Mouse (Mus musculus) retina, adult 2 months (tissue): ENCODE results near the gene Ptprn2.

Experiments used
- DNase-seq: peaks from one replicate; pipeline ENCODE4 v3.0.0-alpha.2; 2012; ENCODE audit warnings: low read depth, low spot score

Ptprn2 gene

GRCm38 (mm10) chr12:117255776-117256342, 770.3 kb downstream of the Ptprn2 start:
- DNase-seq: no peak

GRCm38 (mm10) chr12:117256849-117257204, 771.3 kb downstream of the Ptprn2 start:
- no peak for DNase-seq

GRCm38 (mm10) chr12:117257205-117257920, 771.8 kb downstream of the Ptprn2 start:
- no peak for DNase-seq

GRCm38 (mm10) chr12:117257921-117258497, 772.5 kb downstream of the Ptprn2 start:
- DNase-seq: no peak

- DNase-seq: no peak
Measured at GRCm38 (mm10) chr12:117260391-117261164, 775.1 kb downstream of the Ptprn2 start.

- DNase-seq: no peak
Measured at GRCm38 (mm10) chr12:117261165-117261440, 775.6 kb downstream of the Ptprn2 start.

- DNase-seq: no peak
Measured at GRCm38 (mm10) chr12:117262003-117262402, 776.5 kb downstream of the Ptprn2 start.

GRCm38 (mm10) chr12:117263081-117263480, 777.6 kb downstream of the Ptprn2 start:
- DNase-seq: no peak

- no peak for DNase-seq
Measured at GRCm38 (mm10) chr12:117265211-117265610, 779.7 kb downstream of the Ptprn2 start.

- DNase-seq: no peak
Measured at GRCm38 (mm10) chr12:117268543-117269172, 783.1 kb downstream of the Ptprn2 start.

- no peak for DNase-seq
Measured at GRCm38 (mm10) chr12:117269310-117269709, 783.8 kb downstream of the Ptprn2 start.

- DNase-seq: no peak
Measured at GRCm38 (mm10) chr12:117270199-117270598, 784.7 kb downstream of the Ptprn2 start.

- no peak for DNase-seq
Measured at GRCm38 (mm10) chr12:117273166-117273565, 787.6 kb downstream of the Ptprn2 start.

GRCm38 (mm10) chr12:117274576-117274975, 789.1 kb downstream of the Ptprn2 start:
- no peak for DNase-seq

GRCm38 (mm10) chr12:117280790-117281189, 795.3 kb downstream of the Ptprn2 start:
- no peak for DNase-seq

- no peak for DNase-seq
Measured at GRCm38 (mm10) chr12:117282659-117283058, 797.1 kb downstream of the Ptprn2 start.

GRCm38 (mm10) chr12:117287456-117287855, 801.9 kb downstream of the Ptprn2 start:
- no peak for DNase-seq

- DNase-seq: no peak
Measured at GRCm38 (mm10) chr12:117291943-117292342, 806.4 kb downstream of the Ptprn2 start.

- no peak for DNase-seq
Measured at GRCm38 (mm10) chr12:117296792-117297191, 811.3 kb downstream of the Ptprn2 start.

GRCm38 (mm10) chr12:117299084-117299483, 813.6 kb downstream of the Ptprn2 start:
- no peak for DNase-seq

- no peak for DNase-seq
Measured at GRCm38 (mm10) chr12:117304751-117305624, 819.5 kb downstream of the Ptprn2 start.
